Mouse (Mus musculus) liver, embryonic 11.5 days (tissue): ENCODE measurements around the gene Tor4a. TPM values are rescaled to one million over a fixed set of nuclear protein-coding genes. Genes with fewer than 3 reads are reported as not detected.

Source experiments
- ATAC-seq: fragments of 200-750 bp; cut with Nextera tagmentation; replicated peaks from 2 replicates; pipeline ENCODE4 v1.8.0; 2017; ENCODE audit warnings: moderate number of reproducible peaks, mild to moderate bottlenecking, moderate TSS enrichment, moderate library complexity; ENCODE audit not compliant: low FRiP score
- DNase-seq: peaks from one replicate; pipeline ENCODE4 v3.0.0-alpha.2; 2017; ENCODE audit warnings: low spot score
- H3K27ac ChIP-seq: fragments of 300-500 bp; sonication (generic); 2 replicates; pipeline ENCODE4 v1.5.1; 2014; ENCODE audit warnings: mild to moderate bottlenecking, low read depth, low read length, control low read depth
- H3K27me3 ChIP-seq: fragments of 300-500 bp; sonication (generic); replicated peaks from 2 replicates; pipeline ENCODE4 v1.6.1; 2014; ENCODE audit warnings: low read length, mixed read lengths; ENCODE audit not compliant: control insufficient read depth, insufficient read depth
- H3K36me3 ChIP-seq: fragments of 300-500 bp; sonication (generic); 2 replicates; pipeline ENCODE4 v1.6.1; 2014; ENCODE audit warnings: mild to moderate bottlenecking, low read length, moderate library complexity, mixed read lengths; ENCODE audit not compliant: control insufficient read depth, insufficient read depth
- H3K4me1 ChIP-seq: fragments of 300-500 bp; sonication (generic); replicated peaks from 2 replicates; pipeline ENCODE4 v1.6.1; 2014; ENCODE audit warnings: low read length, mixed read lengths; ENCODE audit not compliant: control insufficient read depth, insufficient read depth
- H3K4me2 ChIP-seq: fragments of 300-500 bp; sonication (generic); 2 replicates; pipeline ENCODE4 v1.6.1; 2014; ENCODE audit warnings: mild to moderate bottlenecking, control low read depth, moderate library complexity
- H3K4me3 ChIP-seq: fragments of 300-500 bp; sonication (generic); 2 replicates; pipeline ENCODE4 v1.5.1; 2014; ENCODE audit warnings: low read depth, low read length, control low read depth
- H3K9ac ChIP-seq: fragments of 300-500 bp; sonication (generic); 2 replicates; pipeline ENCODE4 v1.6.1; 2014; ENCODE audit warnings: low read depth, low read length, control low read depth
- H3K9me3 ChIP-seq: fragments of 300-500 bp; sonication (generic); 2 replicates; pipeline ENCODE4 v1.6.1; 2016; ENCODE audit warnings: low read length, inconsistent platforms, mixed read lengths; ENCODE audit not compliant: control insufficient read depth
- WGBS: fragments of 180-500 bp; shearing (Covaris S2); extraction: QIAGEN DNeasy Blood & Tissue Kit; methylation state at CpG from one replicate; pipeline ENCODE4 v1.1.7; 2014; 5-methylcytosine and 5-hydroxymethylcytosine counted together
- polyA plus RNA-seq: library from polyadenylated mRNA; unstranded; fragments of >200 nt; fragmentation: Nextera tagmentation; extraction: Ambion mirVana; gene quantifications from 2 replicates; pipeline ENCODE4 v1.2.1, GENCODE M21; 2014

Gene Tor4a
- polyA plus RNA-seq, 1 experiment from 2014 or later, result 12.1 TPM

- Histone ChIP-seq H3K9ac (peak overlapping the region; percentile 72), H3K9me3 (no peaks in the 10 kb centered on the region), H3K4me2 (peak overlapping the region; percentile 94), H3K27ac (peak overlapping the region; percentile 44; the same call in 1 of the 2 replicates), H3K36me3 (no peaks in the 10 kb centered on the region), H3K27me3 (no peaks in the 10 kb centered on the region), H3K4me3 (peak overlapping the region; percentile 57), H3K4me1 (peaks cover 31% of the 10 kb centered on the region)
- DNase-seq (no peak), ATAC-seq (peak; percentile 50; the same call in 1 of the 2 replicates)
- 36% methylated on average over 4 of the region's 4 CpGs for WGBS
These were observed 29.2 kb downstream of the Tor4a start for GRCm38 (mm10) chr2:25167481-25167880.

GRCm38 (mm10) chr2:25157655-25158054 is 39.0 kb downstream of the Tor4a start:
- H3K4me2 ChIP-seq, result no peak overlapping the region
- 32% methylated on average over 2 of the region's 2 CpGs for WGBS
- H3K27ac ChIP-seq, result no peak overlapping the region
- H3K9me3 ChIP-seq, result no peaks in the 10 kb centered on the region
- no peaks in the 10 kb centered on the region for H3K27me3 ChIP-seq
- H3K36me3 ChIP-seq, result no peaks in the 10 kb centered on the region
- ATAC-seq, result no peak
- H3K9ac ChIP-seq, result no peak overlapping the region
- no peaks in the 10 kb centered on the region for H3K4me1 ChIP-seq
- DNase-seq, result no peak
- H3K4me3 ChIP-seq, result no peak overlapping the region

- H3K9ac ChIP-seq, result no peak overlapping the region
- no peaks in the 10 kb centered on the region for H3K36me3 ChIP-seq
- no peak overlapping the region for H3K4me3 ChIP-seq
- H3K9me3 ChIP-seq, result no peaks in the 10 kb centered on the region
- DNase-seq (no peak), ATAC-seq (no peak)
- no peak overlapping the region for H3K27ac ChIP-seq
- no peaks in the 10 kb centered on the region for H3K4me1 ChIP-seq
- H3K27me3 ChIP-seq, result no peaks in the 10 kb centered on the region
- H3K4me2 ChIP-seq, result no peak overlapping the region
- WGBS, result 25% methylated on average over 2 of the region's 2 CpGs
These were observed 39.7 kb downstream of the Tor4a start for GRCm38 (mm10) chr2:25156990-25157389.

GRCm38 (mm10) chr2:25156177-25156576 is 40.5 kb downstream of the Tor4a start:
- no peak overlapping the region for H3K9ac ChIP-seq
- H3K4me2 ChIP-seq, result no peak overlapping the region
- no peaks in the 10 kb centered on the region for H3K27me3 ChIP-seq
- H3K36me3 ChIP-seq, result no peaks in the 10 kb centered on the region
- WGBS, result 80% methylated on average over 3 of the region's 3 CpGs
- H3K4me3 ChIP-seq, result no peak overlapping the region
- no peak for ATAC-seq
- no peak for DNase-seq
- no peaks in the 10 kb centered on the region for H3K4me1 ChIP-seq
- no peak overlapping the region for H3K27ac ChIP-seq
- H3K9me3 ChIP-seq, result no peaks in the 10 kb centered on the region

- WGBS, result 73% methylated on average over 4 of the region's 4 CpGs
- no peaks in the 10 kb centered on the region; the same call in none of the 2 replicates for H3K27me3 ChIP-seq
- no peak overlapping the region for H3K27ac ChIP-seq
- no peak overlapping the region for H3K4me3 ChIP-seq
- no peaks in the 10 kb centered on the region for H3K36me3 ChIP-seq
- no peak for DNase-seq
- H3K4me1 ChIP-seq, result no peaks in the 10 kb centered on the region
- ATAC-seq, result no peak
- no peaks in the 10 kb centered on the region for H3K9me3 ChIP-seq
- H3K9ac ChIP-seq, result no peak overlapping the region
- H3K4me2 ChIP-seq, result no peak overlapping the region
These were observed 45.3 kb downstream of the Tor4a start for GRCm38 (mm10) chr2:25151280-25151956.

- no peaks in the 10 kb centered on the region for H3K4me1 ChIP-seq
- no peak overlapping the region for H3K9ac ChIP-seq
- H3K4me3 ChIP-seq, result no peak overlapping the region
- no peaks in the 10 kb centered on the region for H3K36me3 ChIP-seq
- H3K4me2 ChIP-seq, result no peak overlapping the region
- ATAC-seq, result no peak
- 55% methylated on average over 2 of the region's 2 CpGs for WGBS
- no peaks in the 10 kb centered on the region for H3K9me3 ChIP-seq
- no peaks in the 10 kb centered on the region; the same call in none of the 2 replicates for H3K27me3 ChIP-seq
- DNase-seq, result no peak
- H3K27ac ChIP-seq, result no peak overlapping the region
These were observed 47.0 kb downstream of the Tor4a start for GRCm38 (mm10) chr2:25149643-25150042.

GRCm38 (mm10) chr2:25147892-25148291 is 48.8 kb downstream of the Tor4a start:
- Histone ChIP-seq H3K9ac (no peak overlapping the region), H3K4me3 (no peak overlapping the region), H3K27ac (no peak overlapping the region), H3K9me3 (no peaks in the 10 kb centered on the region), H3K36me3 (no peaks in the 10 kb centered on the region), H3K4me2 (no peak overlapping the region), H3K4me1 (no peaks in the 10 kb centered on the region), H3K27me3 (no peaks in the 10 kb centered on the region; the same call in none of the 2 replicates)
- ATAC-seq, result no peak
- 72% methylated on average over 5 of the region's 5 CpGs for WGBS
- DNase-seq, result no peak

GRCm38 (mm10) chr2:25147398-25147797 is 49.3 kb downstream of the Tor4a start:
- H3K9ac ChIP-seq, result no peak overlapping the region
- no peaks in the 10 kb centered on the region for H3K4me1 ChIP-seq
- H3K4me2 ChIP-seq, result no peak overlapping the region
- H3K27me3 ChIP-seq, result no peaks in the 10 kb centered on the region; the same call in none of the 2 replicates
- DNase-seq, result no peak
- no peaks in the 10 kb centered on the region for H3K9me3 ChIP-seq
- H3K4me3 ChIP-seq, result no peak overlapping the region
- no peaks in the 10 kb centered on the region for H3K36me3 ChIP-seq
- no peak for ATAC-seq
- H3K27ac ChIP-seq, result no peak overlapping the region
- WGBS, result 79% methylated on average over 5 of the region's 5 CpGs

- WGBS, result 64% methylated on average over 6 of the region's 6 CpGs
- no peak overlapping the region for H3K9ac ChIP-seq
These were observed 51.3 kb downstream of the Tor4a start for GRCm38 (mm10) chr2:25145346-25145745.

More at GRCm38 (mm10) chr2:25145346-25145745, 51.3 kb downstream of the Tor4a start:
- Histone ChIP-seq H3K27ac (no peak overlapping the region), H3K27me3 (no peaks in the 10 kb centered on the region; the same call in none of the 2 replicates), H3K4me2 (no peak overlapping the region), H3K36me3 (no peaks in the 10 kb centered on the region), H3K4me1 (no peaks in the 10 kb centered on the region), H3K9me3 (no peaks in the 10 kb centered on the region), H3K4me3 (no peak overlapping the region)
- DNase-seq, result no peak
- ATAC-seq, result no peak
